Mouse (Mus musculus) bone marrow, adult 2 months (tissue): ENCODE data around the gene Flrt3. TPM values are rescaled to one million over a fixed set of nuclear protein-coding genes. Genes with fewer than 3 reads are reported as not detected.

ENCODE experiments used
- H3K27ac ChIP-seq: fragments of 200-500 bp; 2 replicates; pipeline ENCODE4 v1.5.1; 2012; ENCODE audit warnings: low read depth, mild to moderate bottlenecking, control low read depth, inconsistent platforms, low read length; ENCODE audit not compliant: control insufficient read depth, poor library complexity, insufficient read depth
- H3K4me1 ChIP-seq: fragments of 200-500 bp; 2 replicates; pipeline ENCODE4 v1.6.1; 2011; ENCODE audit warnings: low read length; ENCODE audit not compliant: control insufficient read depth, insufficient read depth
- H3K4me3 ChIP-seq: fragments of 200-500 bp; replicated peaks from 2 replicates; pipeline ENCODE3; 2011; ENCODE audit warnings: mild to moderate bottlenecking, low read depth, low read length, control low read depth; ENCODE audit not compliant: control insufficient read depth
- CTCF ChIP-seq: fragments of 200-500 bp; IDR thresholded peaks from 2 replicates; pipeline ENCODE4 v1.5.1; 2011; ENCODE audit warnings: low read length, control low read depth; ENCODE audit not compliant: control insufficient read depth, insufficient read depth
- POLR2A ChIP-seq: fragments of 200-500 bp; IDR thresholded peaks from 2 replicates; pipeline ENCODE4 v1.6.1; 2011; ENCODE audit warnings: low read depth, mild to moderate bottlenecking, control low read depth, low read length, borderline replicate concordance; ENCODE audit not compliant: control insufficient read depth
- WGBS: fragments of 180-500 bp; shearing (Covaris S2); methylation state at CpG from one replicate; pipeline ENCODE4 v1.1.7; 2018; 5-methylcytosine and 5-hydroxymethylcytosine counted together
- polyA plus RNA-seq: library from polyadenylated mRNA; stranded (reverse); fragments of >200 nt; gene quantifications from 2 replicates; pipeline ENCODE4 v1.2.4, GENCODE M21; 2011; ENCODE audit warnings: low replicate concordance; ENCODE audit not compliant: missing spikeins, insufficient read depth, insufficient read length

Flrt3 gene
- polyA plus RNA-seq, 1 experiment: not detected

GRCm38 (mm10) chr2:140693845-140694244 is 22.6 kb upstream of the Flrt3 start:
- TF ChIP-seq CTCF (no peak), POLR2A (no peak)
- WGBS: 75% methylated on average over 5 of the region's 5 CpGs
- Histone ChIP-seq H3K4me3 (no peak overlapping the region), H3K27ac (no peak overlapping the region), H3K4me1 (no peaks in the 10 kb centered on the region)

DNA sequence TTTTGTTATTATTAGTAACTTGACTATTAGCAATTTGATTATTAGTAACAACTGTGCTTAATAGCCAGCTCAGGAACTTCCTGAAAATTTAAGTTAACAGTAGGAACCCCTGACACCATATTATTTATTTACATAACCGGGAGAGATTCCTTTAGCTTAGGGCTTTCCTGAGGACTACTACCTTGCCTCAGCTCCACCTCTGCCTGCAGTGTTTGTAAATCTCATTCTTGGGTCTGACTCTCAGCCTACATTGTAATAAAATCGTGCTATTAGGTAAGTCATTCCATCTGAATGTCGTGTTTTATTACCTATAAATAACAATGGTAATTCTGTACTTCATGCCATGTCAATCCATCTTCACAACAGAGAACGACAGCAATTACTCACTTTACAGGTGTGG is 21.2 kb upstream of the Flrt3 start:
- TF ChIP-seq CTCF: no peak
- no peak for TF ChIP-seq POLR2A
- no peak overlapping the region for H3K4me3 ChIP-seq
- WGBS: 66% methylated on average over 4 of the region's 4 CpGs
- no peak overlapping the region for H3K27ac ChIP-seq
- H3K4me1 ChIP-seq: no peaks in the 10 kb centered on the region

- WGBS: 0% methylated on average over 1 of the region's 1 CpGs
- TF ChIP-seq CTCF: no peak
- no peak for TF ChIP-seq POLR2A
- H3K4me3 ChIP-seq: no peak overlapping the region
- no peaks in the 10 kb centered on the region for H3K4me1 ChIP-seq
- H3K27ac ChIP-seq: no peak overlapping the region
These were observed 20.1 kb upstream of the Flrt3 start for GRCm38 (mm10) chr2:140691403-140691802.

GRCm38 (mm10) chr2:140690906-140691305 is 19.6 kb upstream of the Flrt3 start:
- WGBS: 36% methylated on average over 2 of the region's 2 CpGs
- TF ChIP-seq CTCF (no peak), POLR2A (no peak)
- Histone ChIP-seq H3K4me1 (no peaks in the 10 kb centered on the region), H3K27ac (no peak overlapping the region), H3K4me3 (no peak overlapping the region)

- WGBS: 63% methylated on average over 3 of the region's 3 CpGs
These were observed 5.5 kb upstream of the Flrt3 start for GRCm38 (mm10) chr2:140676728-140677127.

DNA sequence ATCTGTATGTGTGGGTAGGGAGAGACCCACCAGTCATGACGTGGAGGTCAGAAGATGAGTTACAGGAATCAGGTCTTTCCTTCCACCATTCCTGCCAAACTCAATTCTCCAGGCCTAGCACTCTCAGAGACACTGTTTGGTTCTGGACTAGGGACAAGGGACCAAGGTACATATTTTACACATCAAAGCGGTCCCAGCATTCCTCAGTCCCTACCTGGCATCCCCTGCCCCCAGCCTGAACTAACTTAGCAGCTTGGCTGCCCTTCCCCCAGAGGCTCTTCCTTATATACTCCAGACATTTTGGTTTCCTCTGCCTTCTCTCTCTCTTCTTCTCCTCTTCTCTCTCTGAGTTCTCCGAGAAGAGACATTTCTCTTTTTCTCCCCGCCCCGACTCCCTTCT is 2.2 kb upstream of the Flrt3 start:
- 76% methylated on average over 5 of the region's 5 CpGs for WGBS
- H3K27ac ChIP-seq: no peak overlapping the region
- no peaks in the 10 kb centered on the region for H3K4me1 ChIP-seq
- no peak for TF ChIP-seq POLR2A
- TF ChIP-seq CTCF: no peak
- no peak overlapping the region for H3K4me3 ChIP-seq

More at GRCm38 (mm10) chr2:140676728-140677127, 5.5 kb upstream of the Flrt3 start:
- H3K4me1 ChIP-seq: no peaks in the 10 kb centered on the region
- TF ChIP-seq POLR2A (no peak), CTCF (no peak)
- H3K27ac ChIP-seq: no peak overlapping the region
- no peak overlapping the region for H3K4me3 ChIP-seq

- Histone ChIP-seq H3K27ac (no peak overlapping the region), H3K4me1 (no peaks in the 10 kb centered on the region), H3K4me3 (no peak overlapping the region)
- TF ChIP-seq CTCF: no peak
- TF ChIP-seq POLR2A: no peak
- WGBS: 7% methylated on average over 12 of the region's 12 CpGs
These were observed 812 bp downstream of the Flrt3 start for GRCm38 (mm10) chr2:140670457-140670856.

DNA sequence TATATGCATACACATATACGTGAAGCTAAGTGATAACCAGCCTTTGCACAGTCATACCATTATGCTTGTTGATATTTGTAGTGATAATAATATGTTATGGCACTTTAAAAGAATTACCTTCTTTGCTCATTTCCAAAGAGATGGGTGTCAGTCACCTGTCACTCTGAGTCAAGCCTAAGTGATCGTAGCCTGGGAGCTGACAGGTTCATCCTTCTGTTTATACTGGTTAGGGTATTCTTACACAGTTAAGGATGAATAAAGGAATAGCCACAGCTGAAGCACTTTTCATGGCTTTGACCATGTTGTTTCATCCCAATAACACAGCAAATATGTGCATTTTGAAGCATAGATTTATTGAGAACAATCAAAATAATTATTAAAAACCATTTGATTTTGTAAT is 1.5 kb downstream of the Flrt3 start:
- 78% methylated on average over 2 of the region's 2 CpGs for WGBS
- Histone ChIP-seq H3K4me3 (no peak overlapping the region), H3K4me1 (no peaks in the 10 kb centered on the region), H3K27ac (no peak overlapping the region)
- no peak for TF ChIP-seq POLR2A
- TF ChIP-seq CTCF: no peak

DNA sequence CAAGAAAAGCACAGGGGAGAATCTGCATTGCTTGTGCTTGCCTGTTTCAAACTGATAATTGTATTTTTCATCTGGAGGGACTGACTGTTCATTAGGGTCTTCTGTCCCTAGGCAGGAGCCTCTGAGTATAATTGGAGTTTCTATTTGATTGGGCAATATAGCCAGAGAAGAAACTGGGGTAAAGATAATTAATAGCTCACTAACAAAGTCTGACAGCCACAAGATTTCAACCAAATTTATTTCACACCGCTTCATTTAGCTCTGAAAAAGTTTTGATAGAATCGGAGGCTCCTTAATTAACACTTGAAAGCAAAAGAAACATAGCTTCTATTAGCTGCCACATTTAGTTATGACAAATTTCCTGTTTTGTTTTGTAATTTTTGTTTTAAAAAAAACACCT is 2.2 kb downstream of the Flrt3 start:
- Histone ChIP-seq H3K27ac (no peak overlapping the region), H3K4me3 (no peak overlapping the region), H3K4me1 (no peaks in the 10 kb centered on the region)
- TF ChIP-seq POLR2A: no peak
- no peak for TF ChIP-seq CTCF
- 81% methylated on average over 2 of the region's 2 CpGs for WGBS

DNA sequence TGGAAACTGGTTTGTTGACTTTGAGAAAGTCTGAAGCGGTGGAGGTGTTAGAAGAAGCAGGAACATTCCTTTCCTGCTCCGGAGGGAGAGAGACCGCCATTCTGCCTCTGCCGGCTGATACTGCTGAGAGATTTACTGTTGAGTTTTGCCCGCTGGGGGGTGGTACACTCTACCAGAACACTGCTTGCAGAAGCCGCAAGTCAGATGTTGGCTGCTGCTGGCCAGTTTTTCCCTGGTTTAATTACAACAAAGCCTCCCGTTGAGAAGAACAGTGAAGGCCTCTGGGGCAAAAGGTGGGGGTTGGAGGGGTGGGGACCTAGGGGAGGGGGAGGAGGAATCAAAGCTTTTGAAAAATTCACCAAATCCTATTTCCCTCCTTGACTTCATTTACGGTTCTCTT is 3.0 kb downstream of the Flrt3 start:
- Histone ChIP-seq H3K4me3 (no peak overlapping the region), H3K4me1 (no peaks in the 10 kb centered on the region), H3K27ac (no peak overlapping the region)
- TF ChIP-seq CTCF (peak; percentile 10; the same call in 1 of the 2 replicates), POLR2A (no peak)
- WGBS: 16% methylated on average over 8 of the region's 8 CpGs
